Mouse (Mus musculus) left cerebral cortex, adult 2 months (tissue): ENCODE results near the gene Kcne2. TPM values are rescaled to one million over a fixed set of nuclear protein-coding genes. Genes with fewer than 3 reads are reported as not detected.

Source experiments
- DNase-seq, 2 experiments: peaks; one replicate each; pipeline ENCODE4 v3.0.0; 2021 to 2022; ENCODE audit warnings: low spot score in 2 of 2, mixed read lengths in 1 of 2; ENCODE audit errors: extremely low spot score in 1 of 2
- H3K27ac ChIP-seq: fragments of 200-600 bp; 2 replicates; pipeline ENCODE4 v1.8.1; 2022
- H3K4me3 ChIP-seq: fragments of 200-600 bp; 2 replicates; pipeline ENCODE4 v1.8.1; 2022
- CTCF ChIP-seq: fragments of 200-600 bp; IDR thresholded peaks from 2 replicates; pipeline ENCODE4 v1.8.1; 2022; ENCODE audit warnings: antibody characterized with exemption, mild to moderate bottlenecking, moderate library complexity
- intact Hi-C: fragments of 180-260 bp; cut with DNase I; formaldehyde crosslinking; loops from one replicate; pipeline ENCODE4 v1.15.1; 2025
- total RNA-seq, 2 experiments: library from RNA; stranded (reverse); gene quantifications; 2 replicates each; pipeline ENCODE4 v1.2.3; 2021

Kcne2 gene
- total RNA-seq, 2 experiments from 2014 or later, result 0.21 to 0.61 TPM

DNA sequence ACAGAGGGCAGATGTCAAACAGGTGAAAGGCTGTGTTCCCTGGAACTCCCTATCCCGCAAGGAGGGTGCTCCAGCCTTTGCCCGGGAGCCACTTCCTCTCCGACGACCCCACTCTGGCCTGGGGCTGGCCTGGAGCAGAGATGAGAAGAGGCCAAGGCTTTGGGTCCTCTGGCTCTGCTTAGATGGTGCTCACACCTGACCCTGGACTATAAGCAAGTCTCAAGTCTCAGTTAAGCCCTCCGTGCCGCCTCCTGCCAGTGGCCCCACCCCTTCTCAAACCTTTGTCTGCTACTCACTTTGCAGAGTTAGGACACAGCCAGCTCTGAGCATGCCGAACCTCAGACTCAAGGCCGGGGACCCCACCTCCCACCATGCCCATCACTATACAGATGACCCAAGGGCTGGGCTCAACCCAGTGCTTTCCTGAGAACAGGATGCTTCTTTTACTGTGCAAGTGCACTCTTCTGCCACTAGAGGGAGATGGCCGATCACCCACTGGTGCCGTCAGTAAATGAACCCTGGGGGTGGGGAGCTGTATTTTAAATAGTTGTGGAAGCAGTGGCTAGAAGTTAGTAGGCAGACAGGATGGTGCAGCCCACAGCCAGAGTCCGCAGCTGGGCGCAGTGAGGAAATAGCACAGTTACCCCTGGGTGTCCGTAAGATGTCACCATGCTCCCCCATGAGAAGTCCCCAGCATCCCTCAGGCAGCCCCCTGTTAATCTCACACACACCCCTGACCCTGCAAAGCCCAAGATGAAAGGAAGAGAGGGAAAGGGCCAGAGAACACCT is 22.0 kb downstream of the Kcne2 start:
- Histone ChIP-seq H3K27ac (no peak overlapping the region), H3K4me3 (no peak overlapping the region)
- peak; percentile 36 to 38 for DNase-seq
- peak; percentile 93 for TF ChIP-seq CTCF
- intact Hi-C loops, result loop anchor here (1.0 to 10.0 kb wide), 2 partner anchors 22 to 1231 kb away; no protein-coding TSS in a partner anchor

GRCm38 (mm10) chr16:92316049-92316738 is 24.0 kb downstream of the Kcne2 start:
- no peak for DNase-seq
- Histone ChIP-seq H3K4me3 (no peak overlapping the region), H3K27ac (no peak overlapping the region)
- TF ChIP-seq CTCF, result no peak
- intact Hi-C loops, result loop anchor here (10.0 kb wide), 1 partner anchor 1229 kb away; no protein-coding TSS in a partner anchor

- H3K27ac ChIP-seq, result peak overlapping the region; percentile 42
- peak; percentile 61 for TF ChIP-seq CTCF
- intact Hi-C loops, result loop anchor here (10.0 kb wide), 1 partner anchor 1225 kb away; no protein-coding TSS in a partner anchor
- DNase-seq, result peak in 1 of 2 experiments; percentile 54
- no peak overlapping the region for H3K4me3 ChIP-seq
Observed at GRCm38 (mm10) chr16:92319353-92320109, 27.3 kb downstream of the Kcne2 start.

GRCm38 (mm10) chr16:92320361-92320760 is 28.2 kb downstream of the Kcne2 start:
- DNase-seq, result no peak
- no peak for TF ChIP-seq CTCF
- Histone ChIP-seq H3K27ac (no peak overlapping the region), H3K4me3 (no peak overlapping the region)
- intact Hi-C loops, result no loop called here

- no peak for TF ChIP-seq CTCF
- DNase-seq, result no peak
- intact Hi-C loops, result no loop called here
Observed at GRCm38 (mm10) chr16:92321341-92321740, 29.2 kb downstream of the Kcne2 start, which contains the start of gene Fam243. Fam243 (minus strand) TSS chr16:92321441.

GRCm38 (mm10) chr16:92324309-92325061 is 32.3 kb downstream of the Kcne2 start:
- Histone ChIP-seq H3K27ac (no peak overlapping the region), H3K4me3 (no peak overlapping the region)
- TF ChIP-seq CTCF, result no peak
- DNase-seq, result no peak
- intact Hi-C loops, result no loop called here

More at GRCm38 (mm10) chr16:92321341-92321740, 29.2 kb downstream of the Kcne2 start, which contains the start of gene Fam243:
- Histone ChIP-seq H3K27ac (no peak within 1 kb of the TSS), H3K4me3 (no peak within 1 kb of the TSS)

- TF ChIP-seq CTCF, result no peak
- DNase-seq, result no peak
- no peak overlapping the region for H3K27ac ChIP-seq
- H3K4me3 ChIP-seq, result no peak overlapping the region
- intact Hi-C loops, result no loop called here
Observed at GRCm38 (mm10) chr16:92325062-92325406, 32.8 kb downstream of the Kcne2 start.

- TF ChIP-seq CTCF, result no peak
- DNase-seq, result no peak
- no peak overlapping the region for H3K27ac ChIP-seq
- H3K4me3 ChIP-seq, result no peak overlapping the region
- intact Hi-C loops, result no loop called here
Observed at GRCm38 (mm10) chr16:92327911-92328310, 35.7 kb downstream of the Kcne2 start.

DNA sequence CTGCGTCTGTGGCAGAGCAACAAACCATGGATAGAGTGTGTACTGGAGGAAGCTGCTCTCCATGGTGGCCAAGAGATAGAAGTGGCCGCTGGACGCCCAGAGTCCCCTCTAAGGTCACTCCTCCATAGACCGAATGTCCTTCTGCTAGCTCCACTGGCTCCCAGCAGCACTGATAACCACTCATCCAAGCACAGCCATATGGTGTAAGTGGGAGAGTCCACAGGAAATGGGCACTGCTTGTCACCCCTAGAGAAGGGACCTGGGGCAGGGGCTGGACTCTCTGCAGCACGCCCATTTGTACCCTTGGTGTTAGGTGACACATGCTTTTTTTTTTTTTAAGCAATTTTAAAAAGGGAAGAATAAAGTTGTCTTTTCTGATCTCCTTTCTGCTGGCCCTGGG is 38.8 kb downstream of the Kcne2 start:
- Histone ChIP-seq H3K27ac (no peak overlapping the region), H3K4me3 (no peak overlapping the region)
- TF ChIP-seq CTCF, result no peak
- intact Hi-C loops, result no loop called here
- no peak for DNase-seq

GRCm38 (mm10) chr16:92334600-92334999 is 42.4 kb downstream of the Kcne2 start:
- DNase-seq, result no peak
- TF ChIP-seq CTCF, result peak; percentile 8
- intact Hi-C loops, result no loop called here
- Histone ChIP-seq H3K27ac (no peak overlapping the region), H3K4me3 (no peak overlapping the region)

GRCm38 (mm10) chr16:92336280-92336679 is 44.1 kb downstream of the Kcne2 start:
- H3K4me3 ChIP-seq, result no peak overlapping the region
- H3K27ac ChIP-seq, result no peak overlapping the region
- peak; percentile 66 to 81 for DNase-seq
- intact Hi-C loops, result loop anchor here (1.0 kb wide), 1 partner anchor 22 kb away; no protein-coding TSS in a partner anchor
- TF ChIP-seq CTCF, result peak; percentile 86
